Mouse (Mus musculus) limb, embryonic 14.5 days (tissue): ENCODE results near the gene Clhc1. TPM values are rescaled to one million over a fixed set of nuclear protein-coding genes. Genes with fewer than 3 reads are reported as not detected.
A peak's percentile ranks its signal among the peaks of the same experiment; 100 is the strongest.

Source experiments
- ATAC-seq: fragments of 200-750 bp; cut with Nextera tagmentation; 2 replicates; pipeline ENCODE4 v1.8.0; 2017; ENCODE audit warnings: low read depth, moderate number of reproducible peaks, moderate TSS enrichment; ENCODE audit not compliant: low FRiP score
- DNase-seq: peaks from one replicate; pipeline ENCODE4 v3.0.0-alpha.2; 2015; ENCODE audit warnings: low spot score
- H3K27ac ChIP-seq: fragments of 300-500 bp; sonication (generic); replicated peaks from 2 replicates; pipeline ENCODE4 v1.5.1; 2014; ENCODE audit warnings: low read depth, mild to moderate bottlenecking, low read length, moderate library complexity, mixed read lengths
- H3K27me3 ChIP-seq: fragments of 300-500 bp; sonication (generic); 2 replicates; pipeline ENCODE4 v1.6.1; 2014; ENCODE audit warnings: low read length, mixed read lengths; ENCODE audit not compliant: control insufficient read depth, insufficient read depth
- H3K36me3 ChIP-seq: fragments of 300-500 bp; sonication (generic); 2 replicates; pipeline ENCODE4 v1.6.1; 2014; ENCODE audit warnings: mild to moderate bottlenecking, low read length, moderate library complexity, mixed read lengths; ENCODE audit not compliant: control insufficient read depth, insufficient read depth
- H3K4me1 ChIP-seq: fragments of 300-500 bp; sonication (generic); 2 replicates; pipeline ENCODE4 v1.6.1; 2014; ENCODE audit warnings: antibody characterized with exemption, low read length, mixed read lengths; ENCODE audit not compliant: control insufficient read depth, insufficient read depth
- H3K4me2 ChIP-seq: fragments of 300-500 bp; sonication (generic); replicated peaks from 2 replicates; pipeline ENCODE4 v1.6.1; 2014; ENCODE audit warnings: low read depth, mild to moderate bottlenecking, low read length, moderate library complexity; ENCODE audit not compliant: severe bottlenecking
- H3K4me3 ChIP-seq: fragments of 300-500 bp; sonication (generic); replicated peaks from 2 replicates; pipeline ENCODE4 v1.5.1; 2014; ENCODE audit warnings: low read length
- H3K9ac ChIP-seq: fragments of 300-500 bp; sonication (generic); 2 replicates; pipeline ENCODE4 v1.6.1; 2014; ENCODE audit warnings: mild to moderate bottlenecking, low read depth, low read length, moderate library complexity; ENCODE audit not compliant: severe bottlenecking
- H3K9me3 ChIP-seq: fragments of 300-500 bp; sonication (generic); 2 replicates; pipeline ENCODE4 v1.6.1; 2016; ENCODE audit warnings: low read length; ENCODE audit not compliant: control insufficient read depth
- POLR2A ChIP-seq: fragments of 200-500 bp; IDR thresholded peaks from 2 replicates; pipeline ENCODE4 v1.8.0; 2012; ENCODE audit warnings: inconsistent platforms, mild to moderate bottlenecking, moderate library complexity, borderline replicate concordance; ENCODE audit not compliant: insufficient read depth, insufficient read length; ENCODE audit errors: extremely low read depth
- WGBS: fragments of 180-500 bp; shearing (Covaris S2); extraction: QIAGEN DNeasy Blood & Tissue Kit; methylation state at CpG from one replicate; pipeline ENCODE4 v1.1.7; 2014; 5-methylcytosine and 5-hydroxymethylcytosine counted together
- polyA plus RNA-seq, 2 experiments: library from polyadenylated mRNA; depleted of rRNA in 1 of 2; stranded (reverse) in 1 of 2; unstranded in 1 of 2; fragments of >200 nt; fragmentation: Nextera tagmentation in 1 of 2; extraction: Ambion mirVana in 1 of 2; gene quantifications; 2 replicates each; pipeline versions ENCODE4 v1.2.1 to v1.2.3; 2012 to 2014

The Clhc1 gene
- polyA plus RNA-seq (2012; rRNA removed) (0.08 and 0.25 TPM in 2 replicates), polyA plus RNA-seq (2014; fragmentation: Nextera tagmentation; extraction: Ambion mirVana) (0.22 TPM in 1 of 2 replicates, not detected in the other)

DNA sequence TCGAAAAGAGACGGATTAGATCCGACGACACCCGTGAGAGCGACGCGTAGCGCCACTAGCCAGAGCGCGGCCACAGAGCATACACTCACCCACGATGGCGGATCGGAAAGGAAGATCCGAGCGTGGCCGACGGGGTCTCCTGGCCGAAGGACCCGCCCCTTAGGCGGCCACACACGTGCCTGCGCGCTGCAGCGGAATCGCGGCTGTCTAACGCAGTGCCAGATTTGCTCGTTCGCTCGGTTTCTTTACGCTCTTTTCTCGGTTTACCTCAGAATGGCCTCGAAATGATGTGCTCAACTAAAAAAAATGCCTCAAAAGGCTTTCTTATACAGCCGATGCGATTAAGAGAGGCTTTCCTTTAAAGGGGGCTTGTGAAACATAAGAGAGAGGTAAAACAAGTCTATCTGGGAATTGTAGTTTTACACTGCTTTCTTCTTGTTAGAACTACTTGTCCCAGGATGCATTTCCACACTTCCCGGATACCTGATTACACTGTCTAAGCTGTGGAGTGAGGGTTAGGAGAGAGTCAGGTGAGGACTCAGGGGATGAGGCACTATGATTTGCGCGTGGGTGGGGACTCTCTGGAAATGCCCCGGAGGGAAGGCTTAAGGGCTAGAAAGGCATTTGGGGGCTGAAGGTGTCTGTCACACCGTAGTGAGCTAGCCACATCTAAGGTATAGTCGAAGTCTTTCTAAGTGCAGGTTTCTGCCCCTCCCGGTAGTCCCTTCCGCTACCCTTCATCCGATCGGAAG is at the start of gene Clhc1, which contains the start of gene Rps27a:
Clhc1 (plus strand) TSS at position 199 of the 752 bp plus-strand sequence.
Rps27a (minus strand) TSS at position 358 of the 752 bp plus-strand sequence.
- Histone ChIP-seq H3K27me3 (no peaks in the 10 kb centered on the region), H3K9ac (peak within 1 kb of the TSS; percentile 94), H3K27ac (peak within 1 kb of the TSS; percentile 81), H3K9me3 (no peaks in the 10 kb centered on the region), H3K36me3 (peaks cover 34% of the 10 kb centered on the region), H3K4me3 (peak within 1 kb of the TSS; percentile 81), H3K4me2 (peak within 1 kb of the TSS; percentile 60), H3K4me1 (peaks cover 10% of the 10 kb centered on the region)
- WGBS, result under 1% methylated on average over 46 of the region's 46 CpGs
- peak; percentile 93; the same call in 1 of the 2 replicates for TF ChIP-seq POLR2A
- ATAC-seq (peak; percentile 98), DNase-seq (peak; percentile 95)

- Histone ChIP-seq H3K27ac (no peak overlapping the region), H3K4me2 (no peak overlapping the region), H3K9me3 (no peaks in the 10 kb centered on the region), H3K27me3 (no peaks in the 10 kb centered on the region), H3K9ac (no peak overlapping the region), H3K36me3 (peaks cover 41% of the 10 kb centered on the region), H3K4me3 (no peak overlapping the region), H3K4me1 (no peaks in the 10 kb centered on the region)
- no peak for TF ChIP-seq POLR2A
- WGBS, result 94% methylated on average over 10 of the region's 10 CpGs
- ATAC-seq (no peak), DNase-seq (no peak)
Measured at GRCm38 (mm10) chr11:29503948-29504893, 43.5 kb upstream of the Clhc1 start.

DNA sequence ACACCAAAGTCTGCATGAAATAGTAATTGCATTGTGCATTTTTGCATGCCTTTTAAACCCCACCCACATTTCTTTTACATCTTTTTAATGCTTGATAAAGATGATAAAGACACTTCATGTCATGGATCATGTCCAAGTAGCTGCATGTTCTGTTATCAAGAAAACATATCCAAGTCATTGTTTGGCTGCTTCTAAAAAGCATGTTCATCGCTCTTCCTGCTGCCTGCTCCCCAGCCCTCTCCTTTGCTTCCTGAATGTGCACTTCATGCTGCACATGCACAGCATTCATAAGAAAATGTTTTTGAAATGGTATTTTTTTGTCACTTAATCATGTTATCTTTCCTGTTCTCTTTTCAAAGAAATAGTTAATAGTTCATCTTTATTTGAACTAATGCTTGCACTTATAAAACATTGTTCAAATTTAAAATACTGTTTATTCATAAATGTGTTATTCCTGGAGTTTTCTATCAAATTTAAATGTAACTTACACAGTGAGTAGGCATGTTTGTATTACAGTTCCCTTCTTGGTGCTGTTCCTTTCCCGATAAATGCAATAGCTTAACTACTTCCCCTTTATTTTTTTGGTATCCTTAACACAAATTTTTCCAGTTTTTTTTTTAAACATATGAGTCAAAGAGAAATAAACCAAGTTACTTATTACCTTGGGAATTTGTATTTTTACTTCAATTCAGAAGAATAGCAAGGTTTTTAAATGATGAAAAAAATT is 42.7 kb upstream of the Clhc1 start:
- H3K27me3 ChIP-seq, result no peaks in the 10 kb centered on the region
- H3K9me3 ChIP-seq, result no peaks in the 10 kb centered on the region
- DNase-seq (no peak), ATAC-seq (no peak)
- TF ChIP-seq POLR2A, result no peak
- H3K4me2 ChIP-seq, result no peak overlapping the region
- H3K36me3 ChIP-seq, result peaks cover 36% of the 10 kb centered on the region
- no peak overlapping the region for H3K9ac ChIP-seq
- H3K4me3 ChIP-seq, result no peak overlapping the region
- H3K4me1 ChIP-seq, result no peaks in the 10 kb centered on the region
- no peak overlapping the region for H3K27ac ChIP-seq
- 92% methylated on average over 2 of the region's 2 CpGs for WGBS

- no peak overlapping the region for H3K9ac ChIP-seq
- peaks cover 4% of the 10 kb centered on the region; the same call in 1 of the 2 replicates for H3K4me1 ChIP-seq
- DNase-seq (no peak), ATAC-seq (no peak)
- WGBS, result 100% methylated on average over 1 of the region's 1 CpGs
- H3K27ac ChIP-seq, result no peak overlapping the region
- TF ChIP-seq POLR2A, result no peak
- no peaks in the 10 kb centered on the region for H3K27me3 ChIP-seq
- no peak overlapping the region for H3K4me3 ChIP-seq
- peaks cover 32% of the 10 kb centered on the region for H3K36me3 ChIP-seq
- no peak overlapping the region for H3K4me2 ChIP-seq
- no peaks in the 10 kb centered on the region for H3K9me3 ChIP-seq
Measured at GRCm38 (mm10) chr11:29509421-29509820, 38.3 kb upstream of the Clhc1 start.
